Mouse (Mus musculus) embryonic facial prominence, embryonic 15.5 days (tissue): ENCODE results near the gene Fignl2. TPM values are rescaled to one million over a fixed set of nuclear protein-coding genes. Genes with fewer than 3 reads are reported as not detected.

ENCODE experiments used
- ATAC-seq: fragments of 200-750 bp; cut with Nextera tagmentation; 2 replicates; pipeline ENCODE4 v1.8.0; 2017; ENCODE audit warnings: low read depth, moderate TSS enrichment; ENCODE audit not compliant: insufficient number of reproducible peaks, low FRiP score, low TSS enrichment
- H3K27ac ChIP-seq: fragments of 300-500 bp; sonication (generic); replicated peaks from 2 replicates; pipeline ENCODE4 v1.5.1; 2015; ENCODE audit warnings: mild to moderate bottlenecking, inconsistent platforms
- H3K27me3 ChIP-seq: fragments of 300-500 bp; sonication (generic); 2 replicates; pipeline ENCODE4 v1.6.1; 2015; ENCODE audit warnings: inconsistent platforms
- H3K36me3 ChIP-seq: fragments of 300-500 bp; sonication (generic); 2 replicates; pipeline ENCODE4 v1.6.1; 2015; ENCODE audit warnings: mild to moderate bottlenecking, inconsistent platforms
- H3K4me1 ChIP-seq: fragments of 300-500 bp; sonication (generic); 2 replicates; pipeline ENCODE4 v1.6.1; 2015; ENCODE audit warnings: inconsistent platforms
- H3K4me2 ChIP-seq: fragments of 300-500 bp; sonication (generic); replicated peaks from 2 replicates; pipeline ENCODE4 v1.6.1; 2015; ENCODE audit warnings: mild to moderate bottlenecking, inconsistent platforms
- H3K4me3 ChIP-seq: fragments of 300-500 bp; sonication (generic); replicated peaks from 2 replicates; pipeline ENCODE4 v1.5.1; 2015; ENCODE audit warnings: mild to moderate bottlenecking, inconsistent platforms
- H3K9ac ChIP-seq: fragments of 300-500 bp; sonication (generic); 2 replicates; pipeline ENCODE4 v1.6.1; 2015; ENCODE audit warnings: inconsistent platforms
- H3K9me3 ChIP-seq: fragments of 300-500 bp; sonication (generic); replicated peaks from 2 replicates; pipeline ENCODE4 v1.6.1; 2016; ENCODE audit warnings: inconsistent platforms
- WGBS: fragments of 180-500 bp; shearing (Covaris S2); methylation state at CpG from one replicate; pipeline ENCODE4 v1.1.7; 2015; 5-methylcytosine and 5-hydroxymethylcytosine counted together
- polyA plus RNA-seq: library from polyadenylated mRNA; unstranded; fragments of >200 nt; fragmentation: Nextera tagmentation; extraction: Ambion mirVana; gene quantifications from 2 replicates; pipeline ENCODE4 v1.2.1, GENCODE M21; 2015

Fignl2 gene
- polyA plus RNA-seq, 1 experiment from 2014 or later: 0.19 TPM

GRCm38 (mm10) chr15:101076071-101077000 lies 2.0 kb downstream of the Fignl2 start:
- peak overlapping the region; percentile 9; the same call in 1 of the 2 replicates for H3K9ac ChIP-seq
- H3K36me3 ChIP-seq: no peaks in the 10 kb centered on the region
- H3K27ac ChIP-seq: no peak overlapping the region
- no peaks in the 10 kb centered on the region for H3K9me3 ChIP-seq
- 13% methylated on average over 26 of the region's 26 CpGs for WGBS
- peaks cover 65% of the 10 kb centered on the region for H3K4me1 ChIP-seq
- no peak for ATAC-seq
- peak overlapping the region; percentile 66 for H3K4me3 ChIP-seq
- peaks cover 9% of the 10 kb centered on the region; the same call in 1 of the 2 replicates for H3K27me3 ChIP-seq
- peak overlapping the region; percentile 88 for H3K4me2 ChIP-seq

- no peak overlapping the region for H3K4me2 ChIP-seq
- H3K36me3 ChIP-seq: no peaks in the 10 kb centered on the region
- WGBS: 56% methylated on average over 5 of the region's 5 CpGs
- no peak overlapping the region for H3K27ac ChIP-seq
- peaks cover 65% of the 10 kb centered on the region for H3K4me1 ChIP-seq
- no peak overlapping the region for H3K9ac ChIP-seq
- no peak overlapping the region for H3K4me3 ChIP-seq
- peaks cover 9% of the 10 kb centered on the region; the same call in 1 of the 2 replicates for H3K27me3 ChIP-seq
- no peaks in the 10 kb centered on the region for H3K9me3 ChIP-seq
- no peak for ATAC-seq
Observed at GRCm38 (mm10) chr15:101075656-101076055, 2.7 kb downstream of the Fignl2 start.

- Histone ChIP-seq H3K27me3 (peaks cover 9% of the 10 kb centered on the region; the same call in 1 of the 2 replicates), H3K9ac (no peak overlapping the region), H3K9me3 (no peaks in the 10 kb centered on the region), H3K27ac (no peak overlapping the region), H3K4me3 (no peak overlapping the region), H3K4me2 (no peak overlapping the region), H3K36me3 (no peaks in the 10 kb centered on the region), H3K4me1 (peaks cover 65% of the 10 kb centered on the region)
- no peak for ATAC-seq
- WGBS: 60% methylated on average over 4 of the region's 4 CpGs
Observed at GRCm38 (mm10) chr15:101075150-101075549, 3.2 kb downstream of the Fignl2 start.

GRCm38 (mm10) chr15:101074067-101074466 lies 4.3 kb downstream of the Fignl2 start:
- ATAC-seq: no peak
- no peak overlapping the region for H3K27ac ChIP-seq

GRCm38 (mm10) chr15:101072736-101073135 lies 5.6 kb downstream of the Fignl2 start:
- H3K27me3 ChIP-seq: peaks cover 9% of the 10 kb centered on the region; the same call in 1 of the 2 replicates
- 43% methylated on average over 2 of the region's 2 CpGs for WGBS
- H3K4me1 ChIP-seq: peaks cover 69% of the 10 kb centered on the region
- H3K36me3 ChIP-seq: no peaks in the 10 kb centered on the region
- no peak overlapping the region for H3K4me2 ChIP-seq
- no peak overlapping the region for H3K4me3 ChIP-seq
- no peaks in the 10 kb centered on the region for H3K9me3 ChIP-seq
- no peak overlapping the region for H3K9ac ChIP-seq
- H3K27ac ChIP-seq: no peak overlapping the region
- ATAC-seq: no peak

More at GRCm38 (mm10) chr15:101074067-101074466, 4.3 kb downstream of the Fignl2 start:
- 78% methylated on average over 5 of the region's 5 CpGs for WGBS
- no peak overlapping the region for H3K4me3 ChIP-seq
- H3K4me1 ChIP-seq: peaks cover 67% of the 10 kb centered on the region
- H3K9ac ChIP-seq: no peak overlapping the region
- no peaks in the 10 kb centered on the region for H3K36me3 ChIP-seq
- no peak overlapping the region for H3K4me2 ChIP-seq
- H3K9me3 ChIP-seq: no peaks in the 10 kb centered on the region
- peaks cover 9% of the 10 kb centered on the region; the same call in 1 of the 2 replicates for H3K27me3 ChIP-seq

- H3K9ac ChIP-seq: no peak overlapping the region
- H3K27ac ChIP-seq: peak overlapping the region; percentile 68
- no peaks in the 10 kb centered on the region for H3K36me3 ChIP-seq
- no peak for ATAC-seq
- peak overlapping the region; percentile 11 for H3K4me2 ChIP-seq
- peaks cover 70% of the 10 kb centered on the region for H3K4me1 ChIP-seq
- H3K4me3 ChIP-seq: no peak overlapping the region
- 0 out of 2 replicates have a peak, but pooled peaks cover under 1% of the 10 kb centered on the region for H3K27me3 ChIP-seq
- WGBS: 43% methylated on average over 5 of the region's 5 CpGs
- H3K9me3 ChIP-seq: no peaks in the 10 kb centered on the region
Observed at GRCm38 (mm10) chr15:101070762-101071161, 7.6 kb downstream of the Fignl2 start.

- no peak for ATAC-seq
- H3K4me3 ChIP-seq: no peak overlapping the region
- H3K9ac ChIP-seq: no peak overlapping the region
- no peaks in the 10 kb centered on the region for H3K36me3 ChIP-seq
- H3K27ac ChIP-seq: peak overlapping the region; percentile 68
- H3K4me1 ChIP-seq: peaks cover 73% of the 10 kb centered on the region
- no peaks in the 10 kb centered on the region for H3K27me3 ChIP-seq
- no peaks in the 10 kb centered on the region for H3K9me3 ChIP-seq
- 39% methylated on average over 9 of the region's 9 CpGs for WGBS
- no peak overlapping the region for H3K4me2 ChIP-seq
Observed at GRCm38 (mm10) chr15:101069641-101070190, 8.7 kb downstream of the Fignl2 start.

GRCm38 (mm10) chr15:101068671-101069070 lies 9.7 kb downstream of the Fignl2 start:
- H3K4me1 ChIP-seq: peaks cover 74% of the 10 kb centered on the region
- H3K27ac ChIP-seq: peak overlapping the region; percentile 34; the same call in 1 of the 2 replicates
- no peaks in the 10 kb centered on the region for H3K36me3 ChIP-seq
- ATAC-seq: no peak
- H3K27me3 ChIP-seq: no peaks in the 10 kb centered on the region
- no peak overlapping the region for H3K4me2 ChIP-seq
- H3K4me3 ChIP-seq: no peak overlapping the region
- no peak overlapping the region for H3K9ac ChIP-seq
- WGBS: 47% methylated on average over 4 of the region's 4 CpGs
- no peaks in the 10 kb centered on the region for H3K9me3 ChIP-seq

GRCm38 (mm10) chr15:101068029-101068428 lies 10.3 kb downstream of the Fignl2 start:
- Histone ChIP-seq H3K4me2 (no peak overlapping the region), H3K4me1 (peaks cover 74% of the 10 kb centered on the region)

GRCm38 (mm10) chr15:101066920-101067696 lies 11.3 kb downstream of the Fignl2 start:
- ATAC-seq: no peak
- H3K4me3 ChIP-seq: no peak overlapping the region
- H3K9ac ChIP-seq: no peak overlapping the region
- no peak overlapping the region for H3K27ac ChIP-seq
- H3K4me2 ChIP-seq: no peak overlapping the region
- no peaks in the 10 kb centered on the region for H3K36me3 ChIP-seq
- no peaks in the 10 kb centered on the region for H3K9me3 ChIP-seq
- no peaks in the 10 kb centered on the region for H3K27me3 ChIP-seq
- WGBS: 37% methylated on average over 7 of the region's 9 CpGs
- peaks cover 69% of the 10 kb centered on the region for H3K4me1 ChIP-seq

More at GRCm38 (mm10) chr15:101068029-101068428, 10.3 kb downstream of the Fignl2 start:
- 49% methylated on average over 3 of the region's 3 CpGs for WGBS
- Histone ChIP-seq H3K36me3 (no peaks in the 10 kb centered on the region), H3K27me3 (no peaks in the 10 kb centered on the region), H3K4me3 (no peak overlapping the region), H3K9ac (no peak overlapping the region), H3K27ac (no peak overlapping the region), H3K9me3 (no peaks in the 10 kb centered on the region)
- ATAC-seq: no peak
